Mouse (Mus musculus) MEL (cell line): ENCODE results near the gene Uqcr11. TPM values are rescaled to one million over a fixed set of nuclear protein-coding genes. Genes with fewer than 3 reads are reported as not detected.

Source experiments
- DNase-seq: peaks from one replicate; pipeline ENCODE4 v3.0.0; 2011; ENCODE audit warnings: low read depth, low spot score
- H3K27ac ChIP-seq: 2 replicates; pipeline ENCODE4 v1.5.1; 2012; ENCODE audit warnings: low read depth, mild to moderate bottlenecking, control low read depth, low read length, moderate library complexity; ENCODE audit not compliant: control insufficient read depth
- H3K27me3 ChIP-seq, 2 experiments: fragments of 150-350 bp in 1 of 2; sonication (generic) in 1 of 2; 2 replicates each; pipeline ENCODE4 v1.6.1; 2012; ENCODE audit warnings: low read length in 2 of 2, mild to moderate bottlenecking in 2 of 2, improper control_type of control experiment in 1 of 2, moderate library complexity in 1 of 2; ENCODE audit not compliant: insufficient read depth in 2 of 2, control insufficient read depth in 1 of 2
- H3K36me3 ChIP-seq, 2 experiments: 2 replicates each; pipeline ENCODE4 v1.6.1; 2012 to 2014; ENCODE audit warnings: low read length in 2 of 2, improper control_type of control experiment in 1 of 2, inconsistent platforms in 1 of 2, mild to moderate bottlenecking in 1 of 2; ENCODE audit not compliant: insufficient read depth in 2 of 2, control insufficient read depth in 1 of 2
- H3K4me1 ChIP-seq, 2 experiments: fragments of 150-350 bp in 1 of 2; sonication (generic) in 1 of 2; 2 replicates each; pipeline ENCODE4 v1.6.1; 2012; ENCODE audit warnings: low read length in 2 of 2, improper control_type of control experiment in 1 of 2, mild to moderate bottlenecking in 1 of 2; ENCODE audit not compliant: insufficient read depth in 2 of 2, control insufficient read depth in 1 of 2
- H3K4me3 ChIP-seq, 2 experiments: fragments of 150-350 bp in 1 of 2; sonication (generic) in 1 of 2; 2 replicates each; pipeline ENCODE4 v1.5.1; 2012; ENCODE audit warnings: low read depth in 2 of 2, low read length in 2 of 2, mild to moderate bottlenecking in 2 of 2, moderate library complexity in 2 of 2, control low read depth in 1 of 2, improper control_type of control experiment in 1 of 2; ENCODE audit not compliant: control insufficient read depth in 1 of 2, insufficient read depth in 1 of 2
- H3K79me2 ChIP-seq: 2 replicates; pipeline ENCODE4 v1.6.1; 2012; ENCODE audit warnings: mild to moderate bottlenecking, low read length, moderate library complexity; ENCODE audit not compliant: control insufficient read depth, poor library complexity, insufficient read depth
- H3K9ac ChIP-seq: 2 replicates; pipeline ENCODE4 v1.6.1; 2012; ENCODE audit warnings: low read depth, mild to moderate bottlenecking, control low read depth, low read length, moderate library complexity; ENCODE audit not compliant: control insufficient read depth, poor library complexity, severe bottlenecking
- H3K9me3 ChIP-seq: fragments of 150-350 bp; sonication (generic); replicated peaks from 2 replicates; pipeline ENCODE4 v1.6.1; 2012; ENCODE audit warnings: mild to moderate bottlenecking, low read length, improper control_type of control experiment, moderate library complexity; ENCODE audit not compliant: insufficient read depth
- BHLHE40 ChIP-seq: IDR thresholded peaks from 2 replicates; pipeline ENCODE4 v1.6.1; 2012; ENCODE audit warnings: low read depth, mild to moderate bottlenecking, inconsistent platforms, low read length, improper control_type of control experiment, borderline replicate concordance
- CHD1 ChIP-seq: IDR thresholded peaks from 2 replicates; pipeline ENCODE4 v1.6.1; 2012; ENCODE audit warnings: low read depth, mild to moderate bottlenecking, inconsistent platforms, low read length, improper control_type of control experiment
- EP300 ChIP-seq, 2 experiments: IDR thresholded peaks; 2 replicates each; pipeline ENCODE4 v1.6.1; 2011; ENCODE audit warnings: improper control_type of control experiment in 2 of 2, low read length in 2 of 2, low read depth in 1 of 2, mild to moderate bottlenecking in 1 of 2
- GABPA ChIP-seq: IDR thresholded peaks from 2 replicates; pipeline ENCODE4 v1.6.1; 2012; ENCODE audit warnings: low read depth, mild to moderate bottlenecking, inconsistent platforms, low read length, improper control_type of control experiment, moderate library complexity
- MAX ChIP-seq: IDR thresholded peaks from 2 replicates; pipeline ENCODE4 v1.6.1; 2011; ENCODE audit warnings: low read length, improper control_type of control experiment
- MAZ ChIP-seq: IDR thresholded peaks from 2 replicates; pipeline ENCODE4 v1.6.1; 2012; ENCODE audit warnings: low read depth, mild to moderate bottlenecking, inconsistent platforms, low read length, improper control_type of control experiment
- MEF2A ChIP-seq: IDR thresholded peaks from 2 replicates; pipeline ENCODE4 v1.6.1; 2014; ENCODE audit warnings: low read depth, mild to moderate bottlenecking, inconsistent platforms, low read length, improper control_type of control experiment; ENCODE audit not compliant: poor library complexity, insufficient replicate concordance, severe bottlenecking; ENCODE audit errors: extremely low read depth
- MXI1 ChIP-seq: IDR thresholded peaks from 2 replicates; pipeline ENCODE4 v1.6.1; 2011; ENCODE audit warnings: mild to moderate bottlenecking, low read depth, low read length, improper control_type of control experiment
- MYB ChIP-seq: IDR thresholded peaks from 2 replicates; pipeline ENCODE4 v1.6.1; 2011; ENCODE audit warnings: mild to moderate bottlenecking, low read depth, low read length, improper control_type of control experiment
- MYC ChIP-seq: IDR thresholded peaks from 2 replicates; pipeline ENCODE4 v1.6.1; 2011; ENCODE audit warnings: low read depth, mild to moderate bottlenecking, low read length, improper control_type of control experiment, moderate library complexity
- POLR2A ChIP-seq, 2 experiments: IDR thresholded peaks; 2 replicates each; pipeline ENCODE4 v1.6.1; 2011 to 2012; ENCODE audit warnings: low read length in 2 of 2, mild to moderate bottlenecking in 2 of 2, control low read depth in 1 of 2, improper control_type of control experiment in 1 of 2, low read depth in 1 of 2, moderate library complexity in 1 of 2; ENCODE audit not compliant: control insufficient read depth in 1 of 2, insufficient read depth in 1 of 2, poor library complexity in 1 of 2
- POLR2AphosphoS2 ChIP-seq: IDR thresholded peaks from 2 replicates; pipeline ENCODE4 v1.6.1; 2011; ENCODE audit warnings: low read length, improper control_type of control experiment
- SIN3A ChIP-seq: IDR thresholded peaks from 2 replicates; pipeline ENCODE4 v1.6.1; 2012; ENCODE audit warnings: low read length, improper control_type of control experiment, inconsistent platforms
- SMC3 ChIP-seq: IDR thresholded peaks from 2 replicates; pipeline ENCODE4 v1.6.1; 2011; ENCODE audit warnings: low read depth, low read length, improper control_type of control experiment
- TBP ChIP-seq: IDR thresholded peaks from 2 replicates; pipeline ENCODE4 v1.8.0; 2011; ENCODE audit warnings: low read depth, low read length, improper control_type of control experiment
- USF1 ChIP-seq: IDR thresholded peaks from 2 replicates; pipeline ENCODE4 v1.6.1; 2014; ENCODE audit warnings: low read depth, mild to moderate bottlenecking, inconsistent platforms, low read length, improper control_type of control experiment, moderate library complexity
- USF2 ChIP-seq, 2 experiments: IDR thresholded peaks; 2 replicates each; pipeline ENCODE4 v1.6.1; 2011 to 2012; ENCODE audit warnings: improper control_type of control experiment in 2 of 2, low read length in 2 of 2, borderline replicate concordance in 1 of 2, inconsistent platforms in 1 of 2, low read depth in 1 of 2, mild to moderate bottlenecking in 1 of 2; ENCODE audit not compliant: insufficient read depth in 1 of 2
- ZKSCAN1 ChIP-seq: IDR thresholded peaks from 2 replicates; pipeline ENCODE4 v1.6.1; 2012; ENCODE audit warnings: low read depth, mild to moderate bottlenecking, inconsistent platforms, low read length, improper control_type of control experiment, moderate library complexity
- polyA plus RNA-seq, 2 experiments: library from polyadenylated mRNA; stranded (reverse) in 1 of 2; unstranded in 1 of 2; fragments of >175 nt in 1 of 2; fragments of >200 nt in 1 of 2; gene quantifications; 2 replicates each; pipeline versions ENCODE4 v1.2.1 to v1.2.4; 2012; ENCODE audit warnings: low replicate concordance in 2 of 2, low read depth in 1 of 2; ENCODE audit not compliant: insufficient read length in 2 of 2, insufficient read depth in 1 of 2, missing spikeins in 1 of 2
- total RNA-seq: library from RNA; depleted of rRNA; stranded (reverse); fragments of 300-350 nt; gene quantifications from 2 replicates; pipeline ENCODE4 v1.2.3, GENCODE M21; 2012

Uqcr11 gene
- total and polyA plus RNA-seq, 3 experiments: 481 to 935 TPM; not detected in 1

- peak overlapping the region; percentile 89 for H3K27ac ChIP-seq
- TF ChIP-seq POLR2AphosphoS2: no peak
- TF ChIP-seq EP300 (IDR thresholded peaks at IDR 0.05; ENCODE audit: low read depth in 1 of 2, low read length in 2 of 2): no peak
- no peak for TF ChIP-seq MEF2A
- TF ChIP-seq BHLHE40: peak; percentile 76; the same call in 1 of the 2 replicates
- peak in 1 of 2 experiments; percentile 20; a peak in 1 of 4 replicates for TF ChIP-seq POLR2A (IDR thresholded peaks at IDR 0.05; ENCODE audit: control insufficient read depth in 1 of 2, insufficient read depth in 1 of 2, low read depth in 1 of 2, low read length in 2 of 2, poor library complexity in 1 of 2)
- TF ChIP-seq GABPA: no peak
- TF ChIP-seq USF1: no peak
- no peak for TF ChIP-seq USF2 (IDR thresholded peaks at IDR 0.05; ENCODE audit: borderline replicate concordance in 1 of 2, insufficient read depth in 1 of 2, low read depth in 1 of 2, low read length in 2 of 2)
- no peak for TF ChIP-seq MAZ
- no peak for TF ChIP-seq MYB
- peak; percentile 87 for TF ChIP-seq MYC
- TF ChIP-seq MAX: peak; percentile 73
- 0 out of 2 replicates have a peak, but pooled peaks have one; percentile 56 for TF ChIP-seq ZKSCAN1
- peak; percentile 88 for TF ChIP-seq MXI1
- TF ChIP-seq SMC3: no peak
- 0 out of 2 replicates have a peak, but pooled peaks have one; percentile 1 for TF ChIP-seq TBP
- TF ChIP-seq SIN3A: peak; percentile 26
- peak; percentile 16; the same call in 1 of the 2 replicates for TF ChIP-seq CHD1
- H3K79me2 ChIP-seq: peaks cover 43% of the 10 kb centered on the region
- peak overlapping the region; percentile 63 to 76 for H3K4me3 ChIP-seq
- H3K36me3 ChIP-seq: peaks cover 9 to 21% of the 10 kb centered on the region in 2 experiments; a peak in 3 of 4 replicates
- no peaks in the 10 kb centered on the region for H3K27me3 ChIP-seq
- H3K9ac ChIP-seq: peak overlapping the region; percentile 81
- peaks cover 0 to 33% of the 10 kb centered on the region in 2 experiments; a peak in 3 of 4 replicates for H3K4me1 ChIP-seq
- DNase-seq: no peak
- no peaks in the 10 kb centered on the region for H3K9me3 ChIP-seq
These were observed 6.5 kb downstream of the Uqcr11 start for GRCm38 (mm10) chr10:80399973-80400703.
